ENCODE assay signal across 8 mouse cellular contexts in the genomic region with DNA sequence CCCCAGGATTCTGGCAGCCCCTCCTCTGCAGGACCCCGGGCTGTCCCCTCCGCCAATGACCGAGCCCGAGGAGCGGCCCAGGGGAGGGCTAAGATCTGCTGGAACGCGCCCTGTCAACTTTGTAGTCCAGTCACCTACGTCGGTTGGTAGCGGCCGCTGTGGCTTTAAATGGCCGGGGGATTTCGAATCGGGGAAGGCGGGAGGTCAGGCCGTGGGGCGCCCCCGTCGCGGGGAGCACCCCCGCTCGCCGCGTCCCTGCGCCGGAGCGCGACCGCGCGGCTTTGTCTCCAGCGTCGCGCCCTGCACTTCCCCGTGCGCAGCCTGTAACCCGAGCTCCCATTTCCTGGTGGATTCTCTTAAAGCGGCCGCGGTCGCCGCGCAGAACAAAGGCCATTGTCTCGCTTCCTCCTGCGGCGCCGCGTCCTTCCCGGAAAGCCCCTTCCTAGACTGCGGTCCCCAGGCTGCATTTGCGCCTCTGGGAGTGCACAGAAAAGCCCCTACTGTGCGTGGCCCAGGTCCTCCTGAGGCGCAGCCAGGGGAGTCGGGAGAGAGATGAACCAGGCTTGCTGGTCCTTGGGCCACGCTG. TPM values are rescaled to one million over a fixed set of nuclear protein-coding genes. Genes with fewer than 3 reads are reported as not detected.
A peak's percentile ranks its signal among the peaks of the same experiment; 100 is the strongest.
DNase-seq lines count a peak whose midpoint lies in the region; ATAC-seq lines count a peak whose summit lies in the region.

No protein-coding gene starts in this region.

- DNase-seq in 3T3-L1 (ENCODE audit: low read depth, low spot score) (peak; percentile 81), liver (peak; percentile 78)
- DNase-seq in adrenal gland, postnatal 14 days: peak; percentile 92
- DNase-seq in embryonic facial prominence, embryonic 11.5 days (ENCODE audit: low spot score): peak; percentile 88
- DNase-seq in heart, adult 8-10 months (ENCODE audit: low spot score): peak; percentile 84
- DNase-seq in kidney, adult 9 months: peak; percentile 85
- peak; percentile 68 to 71 for DNase-seq in spleen, postnatal 36 days (ENCODE audit: low spot score in 2 of 2)

- peaks cover 6% of the 10 kb centered on the region for H3K4me1 ChIP-seq in embryonic facial prominence, embryonic 11.5 days (ENCODE audit: control insufficient read depth, insufficient read depth, low read length)

- H3K9me3 ChIP-seq in embryonic facial prominence, embryonic 11.5 days (replicated peaks; ENCODE audit: control insufficient read depth, low read length): no peaks in the 10 kb centered on the region

- H3K4me2 ChIP-seq in embryonic facial prominence, embryonic 11.5 days (ENCODE audit: low read depth, low read length): peak overlapping the region; percentile 69

- H3K27ac ChIP-seq in embryonic facial prominence, embryonic 11.5 days (replicated peaks; ENCODE audit: low read depth, low read length): peak overlapping the region; percentile 99

- WGBS in embryonic facial prominence, embryonic 11.5 days: under 1% methylated on average over 50 of the region's 55 CpGs

- peak overlapping the region; percentile 52 for H3K4me3 ChIP-seq in embryonic facial prominence, embryonic 11.5 days (ENCODE audit: low read depth, low read length)

- peak; percentile 93 for ATAC-seq in embryonic facial prominence, embryonic 11.5 days (replicated peaks; ENCODE audit: insufficient number of reproducible peaks, low FRiP score, low TSS enrichment, low read depth)
- peak; percentile 44 for ATAC-seq in monocyte, adult 5-6 weeks (replicated peaks; ENCODE audit: insufficient number of reproducible peaks, low FRiP score, low TSS enrichment, poor library complexity, severe bottlenecking)

- H3K27me3 ChIP-seq in embryonic facial prominence, embryonic 11.5 days (ENCODE audit: control insufficient read depth, insufficient read depth, low read length): no peaks in the 10 kb centered on the region

- H3K36me3 ChIP-seq in embryonic facial prominence, embryonic 11.5 days (replicated peaks; ENCODE audit: control insufficient read depth, insufficient read depth, low read depth, low read length): no peaks in the 10 kb centered on the region

- H3K9ac ChIP-seq in embryonic facial prominence, embryonic 11.5 days (replicated peaks; ENCODE audit: low read length): peak overlapping the region; percentile 85

RNA-seq across cellular contexts. Expression of a gene that starts 0.5 kb away (rescaled TPM):
- 35.7 and 38.2 TPM in 2 replicates for total RNA-seq in adrenal gland, postnatal 14 days (2021)
- polyA plus RNA-seq in embryonic facial prominence, embryonic 11.5 days (2014; fragmentation: Nextera tagmentation; extraction: Ambion mirVana): 15.7 and 15.9 TPM in 2 replicates
- total RNA-seq in heart, adult 8-10 months (2022): 10 to 100 TPM in 3 of 4 experiments, 1 to 10 TPM in 1; 7.9 to 13.5 (median 11.0) TPM
- total RNA-seq in monocyte, adult 5-6 weeks (2017): 45.6 to 52.8 TPM (median 49.3 TPM) in 3 replicates

Comparison
In these comparisons a context has a peak if more than half of its experiments do, and no peak if none do; other contexts are left out.
1. Peak in every context shown above with its lines: DNase-seq, ATAC-seq, H3K4me3 ChIP-seq and H3K27ac ChIP-seq.